Mouse (Mus musculus) A20 (cell line): Measurements from ENCODE around the gene Sumo3.

ENCODE experiments used
- DNase-seq: peaks from one replicate; pipeline ENCODE4 v3.0.0-alpha.2; 2011; ENCODE audit warnings: low read depth, low spot score

Sumo3 gene

DNA sequence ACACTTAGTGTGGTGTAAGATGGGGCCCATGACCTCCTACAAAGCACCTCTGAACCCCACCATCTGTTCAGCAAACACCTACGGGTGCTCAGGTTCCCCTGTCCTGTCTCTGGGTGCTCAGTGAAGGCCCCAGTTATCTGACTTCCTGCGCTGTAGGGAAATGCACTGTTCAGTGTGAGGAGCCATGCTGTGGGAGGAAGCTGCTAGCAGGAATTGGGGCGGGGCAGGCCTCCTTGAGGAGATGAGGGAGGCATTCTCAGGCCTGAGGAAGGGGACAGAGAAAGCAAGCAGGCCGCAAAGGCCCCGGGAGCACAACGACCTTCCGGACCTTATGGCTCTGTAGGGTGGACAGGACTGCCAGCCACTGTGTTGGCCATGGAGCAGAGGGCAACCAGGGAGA lies 16.8 kb upstream of the Sumo3 start:
- no peak for DNase-seq

DNA sequence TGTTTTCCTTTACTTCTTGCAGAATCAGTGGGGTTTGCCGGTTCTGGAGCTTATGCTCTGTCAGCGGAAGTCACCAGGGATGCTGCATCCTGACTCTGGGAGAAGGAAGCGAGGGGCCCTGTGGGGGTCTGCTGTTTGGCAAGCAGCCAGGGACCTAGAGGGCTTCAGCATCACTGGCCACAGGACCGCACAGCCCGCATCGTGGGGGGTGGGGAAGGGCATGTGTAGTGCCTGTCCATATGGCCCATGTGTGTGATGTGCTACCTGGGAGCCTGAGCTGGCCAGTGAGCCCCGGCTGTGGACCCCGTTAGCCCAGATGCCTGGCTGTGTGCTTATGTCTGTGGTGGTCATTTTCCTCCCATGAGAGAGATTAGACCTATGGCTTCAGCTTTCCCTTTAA lies 16.1 kb upstream of the Sumo3 start:
- DNase-seq, result no peak

DNA sequence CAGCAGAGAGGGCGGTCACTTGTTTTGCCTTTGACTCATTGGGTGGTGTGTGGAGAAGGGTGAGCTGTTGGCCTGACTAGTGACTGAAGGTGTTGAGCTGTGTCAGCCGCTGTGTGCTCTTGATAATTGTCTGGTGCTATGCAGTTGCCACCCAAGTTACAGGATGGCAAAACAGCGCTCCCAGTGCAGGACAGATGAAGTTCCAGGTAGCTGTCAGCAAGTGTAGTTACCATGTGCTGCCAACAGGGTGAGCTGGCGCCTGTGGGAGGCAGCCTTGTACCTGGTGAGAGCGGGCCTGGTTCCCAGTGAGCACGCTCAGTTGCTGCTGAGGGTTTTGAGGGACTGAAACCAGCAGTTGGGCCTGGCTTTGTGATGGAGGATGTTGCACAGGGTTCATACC lies 15.1 kb upstream of the Sumo3 start:
- DNase-seq, result peak; percentile 82

DNA sequence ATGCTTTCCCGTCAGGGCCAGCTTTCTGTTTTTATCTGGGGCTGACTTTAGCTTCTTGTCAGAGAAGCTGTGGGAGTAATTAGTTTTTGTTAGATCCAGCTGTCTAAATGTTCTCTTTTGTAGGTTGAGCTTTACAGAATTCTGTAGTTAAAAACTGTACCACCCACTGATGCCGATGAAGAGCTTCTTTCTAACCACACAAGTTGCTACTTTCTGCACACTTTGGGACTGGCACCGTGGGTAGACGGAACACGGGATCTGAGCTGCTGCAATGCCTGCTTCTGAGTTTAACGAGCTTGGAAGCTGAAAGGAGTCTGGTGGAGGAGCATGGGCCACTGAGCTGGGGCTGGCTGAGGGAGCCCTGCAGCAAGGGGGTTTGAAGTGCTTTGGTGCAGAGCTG lies 14.4 kb upstream of the Sumo3 start:
- no peak for DNase-seq

DNA sequence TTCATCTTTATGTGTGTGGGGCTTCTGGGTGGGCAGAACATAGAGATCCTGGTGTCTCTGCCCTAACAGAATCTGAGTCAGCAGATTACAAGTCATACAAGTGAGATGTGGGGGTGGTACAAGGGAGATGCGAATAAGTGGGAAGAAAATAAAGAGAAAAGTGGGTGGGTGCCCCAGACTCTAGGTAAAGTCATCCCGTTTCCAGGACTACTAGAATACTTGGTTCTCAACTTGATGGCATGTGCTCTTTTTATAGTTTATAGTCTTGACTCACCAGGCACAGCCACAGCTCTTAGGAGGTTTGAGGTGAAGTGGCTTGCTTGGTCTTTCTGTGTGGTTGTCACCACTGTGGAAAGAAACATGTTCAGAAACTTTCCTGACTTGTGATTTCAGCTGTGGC lies 9.8 kb upstream of the Sumo3 start:
- DNase-seq, result no peak

DNA sequence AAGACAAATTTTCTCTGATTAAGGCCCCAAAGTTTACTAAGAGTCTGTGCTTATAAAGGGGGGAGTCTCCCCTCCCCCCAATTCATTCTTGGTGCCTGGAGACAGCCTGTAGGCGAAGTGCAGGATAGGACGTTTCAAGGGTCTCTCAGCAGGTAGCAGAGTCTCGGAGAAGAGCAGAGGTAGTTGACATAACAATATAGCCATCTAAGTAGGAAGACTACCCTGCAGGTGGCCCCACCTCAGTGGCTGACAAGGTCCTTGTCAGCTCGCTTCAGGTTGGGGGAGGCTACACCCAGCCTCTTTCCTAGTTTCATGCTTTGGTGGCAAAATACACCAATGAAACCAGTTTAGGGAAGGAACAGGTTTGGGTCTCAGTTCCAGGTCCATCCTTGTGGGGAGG lies 2.9 kb upstream of the Sumo3 start:
- DNase-seq, result no peak

DNA sequence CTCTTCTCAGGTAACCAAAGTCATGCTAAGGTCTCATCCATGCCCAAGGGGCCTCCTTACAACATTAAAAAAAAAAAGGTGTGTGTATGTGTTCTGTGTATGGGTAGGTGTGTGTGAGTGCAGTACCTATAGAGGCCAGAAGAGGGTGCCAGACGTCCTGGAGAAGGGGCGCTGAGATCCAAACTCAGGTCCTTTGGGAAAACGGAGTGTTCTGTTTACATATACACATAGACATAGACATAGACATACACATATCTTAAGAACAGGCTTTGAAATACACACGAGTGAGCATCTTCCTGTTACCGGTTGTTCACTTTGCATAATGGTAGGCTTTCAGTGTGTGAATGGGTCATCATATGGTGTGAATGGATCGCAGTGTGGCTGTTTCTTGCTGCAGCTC lies 1.8 kb upstream of the Sumo3 start:
- DNase-seq, result no peak

DNA sequence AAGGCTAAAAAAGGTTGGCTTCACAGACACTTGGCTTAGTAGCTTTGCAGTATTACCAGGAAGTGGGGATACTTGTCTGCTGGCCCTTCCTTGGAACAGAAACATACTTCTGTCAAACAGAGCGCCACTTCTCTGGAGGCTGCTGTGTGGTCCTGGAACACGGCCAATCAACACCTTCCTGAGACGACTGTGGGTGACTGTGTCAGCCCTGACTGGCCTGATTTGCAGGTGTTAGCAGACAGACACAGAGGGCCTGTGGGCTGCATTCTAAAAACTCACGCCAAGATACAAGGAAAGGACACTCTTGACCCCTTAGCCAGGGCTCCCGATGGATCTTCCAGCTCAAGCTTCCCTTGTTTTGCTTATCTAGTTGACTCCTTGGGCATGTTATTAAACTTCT lies 939 bp upstream of the Sumo3 start:
- no peak for DNase-seq

DNA sequence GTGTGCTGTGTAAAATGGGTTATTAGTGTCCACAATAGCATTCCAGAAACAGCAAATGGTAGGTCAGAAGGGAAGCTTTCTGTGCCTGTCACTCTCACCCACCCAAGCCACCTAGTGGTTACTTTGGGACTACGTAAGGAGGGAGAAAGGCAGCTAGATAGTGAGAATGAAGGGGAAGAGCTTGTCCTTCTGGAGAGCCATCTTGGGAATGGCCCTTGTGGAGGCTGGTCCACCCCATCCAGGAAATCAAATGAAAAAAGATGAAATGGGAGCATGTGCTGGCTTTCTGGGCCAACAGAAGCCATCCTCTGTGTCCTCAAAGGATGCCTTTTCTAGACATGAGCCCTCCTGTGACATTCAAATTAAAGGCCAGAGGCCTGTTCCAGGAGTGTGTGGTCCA lies 529 bp upstream of the Sumo3 start:
- DNase-seq, result peak; percentile 82

DNA sequence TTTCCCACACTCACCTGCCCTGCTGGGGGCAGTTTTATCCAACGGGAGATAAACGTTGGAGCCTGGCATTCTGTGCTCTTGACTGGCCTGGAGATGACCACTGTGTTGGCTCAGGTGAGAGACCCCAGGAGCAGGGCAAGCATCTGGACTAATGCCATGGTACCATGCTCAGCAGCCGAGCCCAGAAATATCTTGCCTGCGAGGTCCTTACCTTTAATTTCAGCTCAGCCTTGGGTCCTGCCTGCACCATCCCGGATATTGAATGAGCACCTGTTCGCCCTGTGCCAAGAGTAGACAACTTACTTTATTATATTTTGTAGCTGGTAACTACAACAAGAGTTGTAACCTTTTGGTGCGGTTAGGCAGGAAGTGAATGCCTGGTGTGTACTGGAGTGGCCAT lies 958 bp downstream of the Sumo3 start:
- no peak for DNase-seq

DNA sequence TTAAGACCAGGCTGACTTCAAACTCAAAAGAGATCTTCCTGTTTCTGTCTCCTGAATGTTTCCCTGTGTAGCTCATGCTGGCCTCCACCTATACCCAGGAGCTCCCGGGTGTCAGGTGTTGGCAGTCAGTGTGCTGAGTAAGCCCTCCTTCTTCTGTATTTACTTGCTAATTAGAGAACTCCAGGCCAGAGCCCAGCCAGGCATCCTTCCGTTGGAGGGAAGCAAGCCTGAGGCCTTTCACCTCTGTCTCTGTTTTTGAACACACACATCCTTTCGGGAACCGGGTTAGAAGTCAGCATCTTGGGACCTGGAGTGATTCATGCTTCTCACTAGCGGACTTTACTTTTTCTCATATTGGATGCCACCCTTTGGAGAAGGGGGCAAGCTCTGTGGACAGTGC lies 1.5 kb downstream of the Sumo3 start:
- DNase-seq, result no peak

DNA sequence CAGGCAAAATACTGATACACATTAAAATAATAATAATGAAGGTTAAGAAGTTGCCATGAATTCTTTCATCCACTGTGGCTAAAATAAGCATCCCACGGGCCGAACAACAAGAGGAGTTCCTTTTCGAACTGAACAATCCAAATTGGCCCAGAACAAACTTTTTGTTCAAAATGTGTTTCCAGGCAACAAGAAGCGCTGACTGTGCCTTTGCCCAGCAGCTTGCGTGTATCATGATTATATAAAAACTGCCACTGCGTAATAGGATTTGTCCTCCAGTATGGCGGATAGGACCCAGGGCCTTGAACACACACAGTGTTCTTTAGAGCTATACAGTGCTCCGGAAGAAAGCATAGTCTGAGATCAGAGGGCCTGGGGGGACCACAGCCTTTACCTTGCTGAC lies 2.7 kb downstream of the Sumo3 start:
- DNase-seq, result no peak

DNA sequence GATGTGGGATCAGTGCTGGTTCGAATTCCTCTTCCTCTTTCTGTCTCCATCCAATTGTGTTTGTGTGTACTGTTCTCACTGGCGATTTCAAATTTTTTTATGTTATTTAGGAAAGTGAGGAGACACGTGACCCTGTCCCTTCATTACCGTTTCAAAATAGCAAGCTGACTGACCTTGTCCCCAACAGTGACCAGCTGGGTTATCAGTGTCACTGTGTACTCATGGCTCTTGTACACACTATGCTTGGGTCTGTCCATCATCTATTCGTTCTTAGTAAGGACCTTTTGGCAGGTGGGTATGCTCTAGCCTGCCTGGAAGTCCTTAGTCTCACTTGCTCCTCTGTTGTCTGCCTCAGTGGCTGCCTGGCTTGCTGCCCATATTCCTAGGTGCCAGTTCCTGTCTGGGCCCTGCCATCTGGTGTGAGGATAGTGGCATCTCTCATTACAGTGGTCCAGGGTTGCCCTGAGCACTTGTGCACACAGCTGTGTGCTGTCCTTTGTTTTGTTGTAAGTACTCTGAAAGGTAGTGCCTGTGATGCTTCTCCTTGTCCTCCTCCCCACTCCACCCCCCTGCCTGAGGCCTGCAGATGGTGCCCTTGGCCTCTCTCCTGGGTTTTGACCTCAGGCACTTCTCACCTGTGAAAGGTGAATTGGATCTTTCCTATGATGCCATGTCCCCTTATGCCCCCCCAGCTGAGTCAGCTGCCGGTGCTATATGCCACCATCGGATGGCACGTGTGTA lies 4.5 kb downstream of the Sumo3 start:
- DNase-seq, result no peak

DNA sequence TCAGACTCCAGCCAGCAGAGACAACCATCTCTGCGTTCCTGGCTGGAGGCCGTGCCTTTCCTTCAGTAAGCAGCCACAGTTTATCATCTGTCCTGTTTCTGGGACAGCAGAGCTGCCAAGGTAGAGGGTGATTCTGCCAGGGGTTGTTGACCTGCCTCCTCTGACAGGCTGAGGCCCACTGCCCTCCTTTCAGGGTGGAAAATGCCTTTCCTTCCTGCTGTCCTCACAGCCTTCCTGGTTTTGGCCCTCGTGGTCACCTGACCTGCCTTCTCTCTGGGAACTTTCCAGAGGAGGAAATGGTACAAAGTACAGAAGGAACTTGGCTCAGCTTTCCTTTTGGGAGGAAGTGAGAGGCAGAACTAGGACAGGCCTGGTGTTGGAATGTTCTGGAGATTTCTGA lies 7.5 kb downstream of the Sumo3 start:
- DNase-seq, result no peak

DNA sequence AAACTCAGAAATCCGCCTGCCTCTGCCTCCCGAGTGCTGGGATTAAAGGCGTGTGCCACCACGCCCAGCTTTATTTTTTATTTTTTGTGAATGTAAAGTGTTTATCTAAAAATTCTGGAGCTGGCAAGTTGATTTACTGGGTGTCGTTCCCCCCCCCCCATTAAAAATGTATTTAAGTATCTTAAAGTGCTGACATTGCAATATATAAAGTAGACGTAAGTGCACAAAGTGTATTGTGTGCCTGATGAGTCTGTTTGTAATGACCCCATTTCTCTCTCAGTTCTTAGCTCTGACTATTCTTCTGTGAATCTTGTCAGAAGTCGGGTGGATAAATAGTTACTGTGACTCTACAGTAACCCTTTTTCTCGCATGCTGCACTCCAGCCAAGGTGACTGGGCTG lies 9.8 kb downstream of the Sumo3 start:
- DNase-seq, result no peak

DNA sequence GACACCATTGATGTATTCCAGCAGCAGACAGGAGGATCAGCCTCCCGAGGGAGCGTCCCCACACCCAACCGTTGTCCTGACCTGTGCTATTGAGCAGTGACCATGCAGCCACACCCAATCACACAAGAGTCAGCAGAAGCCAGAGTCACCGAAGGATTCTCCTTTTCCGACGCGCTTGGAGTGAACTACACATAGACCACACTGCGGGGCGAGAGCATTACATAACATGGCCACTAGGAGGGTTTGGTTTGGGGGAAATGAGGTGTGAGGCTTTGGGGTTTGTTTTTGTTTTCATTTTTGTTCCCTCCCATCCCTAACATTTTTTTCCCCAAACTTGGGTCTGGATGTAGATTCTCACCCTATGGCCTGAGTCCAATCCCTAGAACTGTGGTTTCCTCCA lies 10.3 kb downstream of the Sumo3 start:
- DNase-seq, result no peak

DNA sequence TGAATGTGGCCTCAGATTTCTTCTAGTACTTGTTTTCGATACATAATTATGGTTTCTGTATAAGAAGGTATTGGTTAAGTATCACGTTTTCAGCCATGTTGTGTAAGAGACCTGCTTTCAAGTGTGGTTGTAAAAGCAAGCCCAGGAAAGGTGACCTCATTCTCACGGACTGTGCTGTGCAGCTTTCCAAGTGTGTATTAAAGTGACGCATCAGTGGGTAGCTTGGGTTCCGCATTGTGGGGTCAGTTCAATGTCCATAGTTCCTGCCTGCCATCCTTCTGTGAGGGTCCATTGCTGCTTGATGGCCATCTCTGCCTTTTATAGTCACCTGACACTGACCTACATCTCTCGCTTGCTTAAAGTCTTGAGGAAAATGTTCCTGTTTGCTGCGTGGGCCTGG lies 11.0 kb downstream of the Sumo3 start:
- no peak for DNase-seq

DNA sequence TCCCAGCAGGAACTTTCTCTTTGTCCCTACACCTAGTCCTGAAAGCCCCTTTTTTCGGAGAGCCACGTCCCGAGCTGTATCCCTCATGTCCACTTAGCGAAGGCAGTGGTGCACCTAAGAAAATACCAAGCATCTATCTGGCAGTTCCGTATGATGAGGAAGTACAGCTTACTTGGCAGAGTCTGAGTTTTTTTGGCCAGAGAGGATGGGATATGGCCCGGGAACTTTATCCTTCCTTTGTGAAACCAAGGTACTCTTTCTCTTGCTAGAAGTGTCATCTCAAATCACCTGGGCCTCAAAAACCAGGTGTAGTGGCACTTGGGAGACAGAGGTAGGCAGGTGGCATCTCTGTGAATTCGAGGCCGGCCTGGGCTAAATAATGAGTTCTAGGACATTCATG lies 15.6 kb downstream of the Sumo3 start:
- no peak for DNase-seq

DNA sequence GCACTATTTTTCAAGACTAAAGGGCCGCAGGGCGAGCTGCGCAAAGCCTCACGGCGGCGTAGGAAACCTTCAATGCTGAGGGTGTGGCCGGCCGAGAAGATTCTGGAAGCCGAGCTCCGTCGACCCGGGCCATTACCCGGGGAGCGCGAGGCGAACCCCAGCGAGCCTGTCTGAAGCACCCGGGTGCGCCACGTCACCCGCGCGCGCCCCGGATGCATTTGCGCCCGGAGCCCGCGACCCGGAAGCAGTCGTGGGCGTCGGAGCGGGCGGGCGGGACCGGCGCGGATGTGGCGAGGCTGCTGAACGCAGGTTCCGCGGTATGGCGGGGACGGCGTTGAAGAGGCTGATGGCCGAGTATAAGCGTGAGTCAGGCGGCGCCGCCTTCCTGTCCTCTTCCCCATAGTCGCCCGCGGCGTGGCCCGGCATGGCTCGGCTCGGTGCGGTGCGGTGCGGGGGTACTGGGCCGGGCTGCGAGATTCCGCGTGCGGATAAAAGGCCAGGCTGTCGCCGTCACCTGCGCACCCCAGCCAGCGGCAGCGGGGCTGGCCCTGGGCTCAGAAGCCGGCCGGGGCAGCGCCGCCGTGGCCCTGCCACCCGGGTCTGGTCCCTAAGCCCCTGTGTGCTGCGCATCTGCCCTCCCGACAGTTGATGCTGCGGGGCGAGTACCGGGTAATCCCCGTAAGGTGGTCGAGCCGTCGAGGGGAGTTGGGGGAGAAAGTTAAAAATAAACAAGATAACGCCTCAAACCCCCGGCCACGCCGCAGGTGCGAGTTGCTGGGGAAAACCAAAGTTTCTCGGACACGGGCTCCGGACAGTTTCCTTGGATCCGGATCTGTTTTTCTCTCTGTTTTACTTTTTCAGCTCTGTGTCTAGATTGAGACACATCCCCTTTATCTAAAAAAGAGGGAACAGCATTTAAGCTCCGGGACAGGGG lies 16.4 kb downstream of the Sumo3 start, which contains the start of gene Ube2g2:
Gene Ube2g2, plus strand, starts transcription at position 221 of the 934 bp plus-strand sequence.
- peak; percentile 95 for DNase-seq

DNA sequence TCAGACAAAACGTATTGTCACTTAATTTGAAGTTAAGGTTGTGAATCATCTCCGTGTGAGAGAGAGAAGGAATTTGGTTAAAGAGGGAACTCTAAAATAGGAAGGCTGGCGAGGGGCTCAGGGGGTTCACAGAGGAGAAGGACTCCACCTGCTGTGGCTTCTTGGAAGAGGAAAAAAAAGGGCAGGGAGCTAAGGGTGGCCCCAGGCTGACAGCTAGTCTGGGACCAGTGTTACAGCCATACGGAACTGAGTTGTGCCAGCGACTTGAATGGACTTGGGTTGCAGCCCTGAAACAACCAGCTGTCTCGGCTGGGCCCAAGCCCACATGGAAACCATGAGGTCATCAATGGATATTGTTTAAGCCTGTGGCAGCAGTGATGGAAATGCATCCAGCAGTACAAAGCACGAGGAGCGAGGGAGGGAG lies 17.2 kb downstream of the Sumo3 start:
- DNase-seq, result peak; percentile 46

DNA sequence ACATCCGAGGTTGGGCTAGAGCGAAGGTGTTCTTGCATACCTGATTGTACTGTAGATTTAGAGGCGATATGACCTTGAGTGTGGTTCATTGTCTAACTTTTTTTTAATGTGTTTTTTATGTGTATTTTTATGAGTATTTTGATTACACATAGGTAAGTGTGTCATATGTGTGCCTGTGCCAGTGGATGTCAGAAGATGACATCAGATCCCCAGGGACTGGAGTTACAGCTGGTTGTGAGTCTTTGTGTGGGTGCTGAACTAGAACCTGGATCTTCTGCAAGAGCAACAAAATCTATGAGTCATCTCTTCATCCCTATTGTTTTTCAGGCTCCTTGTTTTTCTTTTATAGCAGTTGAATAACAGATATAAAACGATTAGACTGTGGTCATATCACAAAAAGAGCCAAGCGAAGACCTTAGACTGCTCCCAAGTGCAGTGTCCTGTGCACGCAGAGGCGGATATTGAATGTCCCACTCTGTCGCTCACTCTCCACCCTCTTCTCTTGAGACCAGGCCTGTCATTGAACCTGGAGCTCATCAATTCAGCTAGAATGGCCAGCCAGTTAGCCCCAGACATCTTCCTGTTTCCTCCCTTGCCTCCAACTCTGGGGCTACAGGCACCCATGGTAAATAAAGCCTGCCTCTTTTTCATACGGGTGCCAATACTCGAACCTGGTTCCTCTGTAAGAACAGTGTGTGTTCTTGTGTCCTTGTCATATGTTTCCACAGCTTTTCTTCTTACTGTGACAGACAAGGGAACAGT lies 17.9 kb downstream of the Sumo3 start:
- DNase-seq, result no peak

DNA sequence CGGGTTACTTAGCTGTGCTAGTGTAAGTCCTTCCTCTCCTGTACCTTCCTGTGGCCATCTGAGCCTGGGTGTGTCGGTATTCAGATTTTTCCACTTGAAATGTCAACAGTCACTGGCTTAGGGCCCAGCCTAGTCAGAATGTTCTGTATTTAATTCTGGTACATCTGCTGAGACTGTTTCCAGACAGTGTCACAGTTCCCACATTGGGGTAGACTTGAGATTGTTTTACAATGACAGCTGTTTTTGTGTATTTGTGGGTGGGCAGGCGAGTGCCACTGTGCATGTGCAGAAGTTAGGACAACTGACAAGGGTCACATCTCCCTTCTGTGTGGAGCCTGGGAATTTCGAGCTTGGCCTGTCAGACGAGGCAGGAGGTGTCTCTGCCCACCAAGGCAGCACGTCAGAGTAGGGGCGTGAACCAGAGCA lies 18.7 kb downstream of the Sumo3 start:
- DNase-seq, result no peak
